Mouse (Mus musculus) urinary bladder, postnatal 25 days (tissue): ENCODE results near the gene Tarbp1.
A peak's percentile ranks its signal among the peaks of the same experiment; 100 is the strongest.

ENCODE experiments used
- DNase-seq: peaks from one replicate; pipeline ENCODE4 v3.0.0; 2022; ENCODE audit warnings: low spot score

Gene Tarbp1

DNA sequence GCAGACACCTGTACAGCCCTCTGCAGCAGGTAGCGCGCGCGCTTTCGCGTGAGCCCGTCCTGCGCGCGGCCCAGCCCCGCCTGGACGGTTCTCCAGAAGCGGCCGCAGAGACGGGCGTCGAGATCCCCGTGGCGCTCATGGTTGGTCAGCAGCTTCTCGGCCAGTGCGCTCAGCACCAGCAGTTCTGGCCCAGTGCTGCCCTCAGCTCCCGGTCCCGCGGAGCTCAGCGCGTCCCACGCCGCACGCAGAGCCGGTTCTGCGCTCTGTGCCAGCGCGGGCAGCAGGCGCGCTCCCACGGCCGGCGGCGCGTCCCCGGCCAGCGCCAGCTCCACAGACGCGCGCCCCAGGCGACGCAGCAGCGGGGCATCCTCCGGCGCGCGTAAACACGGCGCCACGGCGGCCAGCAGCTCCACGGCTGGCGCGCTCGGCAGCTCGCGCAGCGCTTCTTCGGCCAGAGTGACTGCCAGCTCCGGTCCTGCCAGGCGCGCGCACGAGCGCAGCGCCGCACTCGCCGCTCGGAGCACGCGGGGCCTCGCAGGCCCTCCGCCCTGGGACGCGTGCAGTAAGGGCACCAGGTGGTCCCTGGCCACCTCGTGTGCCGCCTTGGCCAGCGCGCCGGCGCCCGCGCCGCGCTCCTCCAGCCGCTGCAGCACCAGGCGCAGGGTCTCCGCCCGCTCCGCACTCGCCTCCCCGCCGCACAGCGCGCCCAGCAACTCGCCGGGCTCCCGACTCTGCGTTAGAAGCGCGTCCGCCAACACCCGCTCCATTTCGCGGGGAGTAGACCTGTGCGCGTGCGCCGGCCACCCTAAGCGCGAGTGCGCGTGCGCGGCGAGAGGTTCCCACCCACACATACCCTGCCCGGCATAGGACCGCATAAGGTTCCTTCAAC lies at the start of gene Tarbp1:
Tarbp1 (minus strand) TSS at position 767 of the 889 bp plus-strand sequence.
- peak; percentile 88 for DNase-seq

DNA sequence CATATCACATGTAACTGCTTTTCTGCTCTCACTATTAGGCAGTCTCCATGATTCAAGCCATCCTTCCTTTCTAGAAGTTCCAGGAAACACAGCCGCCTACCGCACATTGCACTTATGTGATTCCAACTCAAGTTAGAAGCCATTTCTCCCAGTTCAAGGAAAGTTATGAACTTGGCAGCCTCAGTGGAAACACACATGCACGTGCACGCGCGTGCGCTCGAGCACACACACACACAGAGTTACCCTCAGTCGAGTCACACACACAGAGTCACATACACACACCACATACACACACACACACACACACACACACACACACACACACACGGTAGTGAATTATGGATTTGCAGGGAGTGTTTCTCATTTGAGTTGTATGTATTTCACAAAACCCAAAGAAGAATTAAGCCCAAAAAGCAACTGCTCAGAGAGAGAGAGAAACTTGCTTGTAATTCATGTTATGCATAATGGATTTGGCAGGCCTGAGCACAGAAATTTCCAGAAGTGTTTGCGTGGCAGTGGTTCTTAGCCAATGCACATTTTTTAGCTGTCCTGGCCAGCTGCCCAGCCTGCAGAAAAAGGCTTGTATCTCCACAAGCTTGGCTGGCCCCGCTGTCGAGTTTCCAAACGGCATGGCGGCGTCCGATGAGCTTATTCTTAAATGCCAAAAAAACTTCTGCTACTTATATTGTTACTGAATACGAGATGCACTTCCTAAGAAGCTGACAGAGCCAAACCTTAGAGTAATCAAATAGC lies 49.5 kb upstream of the Tarbp1 start:
- peak; percentile 72 for DNase-seq

DNA sequence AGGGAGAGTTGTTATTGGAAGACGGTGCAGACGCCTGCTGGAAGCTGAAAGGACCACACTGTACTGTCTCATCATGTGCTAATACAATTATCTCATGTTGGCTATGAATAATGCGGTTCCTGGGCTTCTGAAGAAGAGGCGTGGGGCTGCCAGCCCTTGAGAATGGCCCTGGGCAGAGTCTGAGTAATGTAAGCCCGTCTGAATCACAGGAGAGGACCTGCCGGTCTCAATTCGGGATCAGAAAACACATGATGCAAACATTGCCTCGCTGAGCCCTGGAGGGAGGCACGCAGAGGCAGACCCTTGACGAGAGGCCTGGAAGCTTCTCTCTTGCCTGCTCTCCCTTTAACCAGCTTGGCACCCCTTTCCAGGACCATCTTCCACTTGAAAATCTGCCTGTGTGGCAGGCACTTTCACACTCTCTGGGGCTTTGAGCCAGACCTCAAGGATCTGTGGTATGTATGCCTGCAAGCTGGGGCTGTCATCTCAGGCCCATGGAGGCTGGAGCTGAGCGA lies 48.3 kb upstream of the Tarbp1 start:
- DNase-seq, result no peak

DNA sequence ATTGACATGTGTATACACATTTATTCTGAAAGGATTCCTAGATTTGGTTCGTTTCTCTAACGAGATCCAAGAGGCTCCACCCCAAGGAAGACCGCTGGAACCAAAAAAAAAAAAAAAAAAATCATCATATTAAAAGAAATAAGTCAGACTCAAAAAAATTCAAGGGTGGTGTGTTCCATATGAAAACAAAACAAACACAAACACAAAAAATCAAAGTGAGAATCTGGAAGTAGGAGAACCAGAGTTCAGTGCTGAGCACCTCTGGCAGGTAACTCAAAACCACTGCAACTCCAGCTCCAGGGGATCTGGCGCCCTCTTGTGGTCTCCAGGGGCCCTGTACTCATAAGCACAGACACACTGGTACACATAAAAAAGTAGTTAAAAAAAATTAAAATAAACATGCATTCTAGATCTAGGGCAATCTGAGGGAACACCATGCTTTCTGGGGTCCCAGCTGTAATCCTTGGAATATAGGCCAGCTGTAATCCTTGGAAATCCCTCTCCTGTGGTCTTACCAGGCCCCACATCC lies 44.6 kb upstream of the Tarbp1 start:
- no peak for DNase-seq

DNA sequence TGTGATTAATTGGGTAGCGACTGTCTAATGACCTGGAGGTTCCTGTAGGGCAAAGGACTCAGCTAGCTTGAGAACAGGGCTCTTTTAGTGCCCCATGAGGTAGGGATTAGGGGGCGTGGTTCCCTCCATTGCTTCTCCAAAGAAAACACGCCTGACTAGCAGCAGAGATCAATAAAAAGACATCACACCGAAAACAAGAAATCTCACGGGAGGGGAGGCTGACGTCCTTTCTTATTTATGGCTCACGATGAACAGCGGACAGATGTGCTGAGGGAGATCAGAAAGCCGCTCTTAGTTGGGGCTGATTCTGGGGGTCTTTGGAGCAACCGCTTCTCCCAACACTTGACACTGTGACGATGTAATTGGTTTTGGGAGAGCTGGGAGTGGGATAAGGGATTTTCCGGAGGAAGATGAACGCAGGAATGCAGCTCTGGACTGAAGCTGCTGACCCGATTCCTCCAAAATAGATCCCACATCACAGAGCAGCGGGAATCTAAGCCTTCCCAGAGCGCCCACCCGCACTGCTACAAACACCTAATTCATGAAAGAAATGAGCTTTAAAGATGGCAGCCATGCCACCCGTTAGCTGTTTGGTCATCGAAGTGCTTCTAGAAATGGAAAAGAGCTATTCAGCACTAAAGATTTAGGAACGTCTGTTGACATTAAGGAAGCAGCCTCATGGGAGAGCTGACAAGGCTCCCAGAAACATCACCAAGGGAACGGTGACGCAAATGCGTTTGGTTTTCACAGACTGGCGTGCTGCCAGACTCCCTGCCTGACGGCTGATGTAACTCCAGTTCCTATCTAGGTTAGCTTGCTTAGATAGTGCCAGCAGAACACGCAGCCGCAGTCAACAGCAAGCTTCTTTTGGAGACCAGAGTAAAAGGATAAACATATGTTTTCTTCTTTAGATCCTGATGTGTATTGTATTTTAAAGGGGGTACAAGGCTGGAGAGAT lies 42.0 kb upstream of the Tarbp1 start:
- DNase-seq, result peak; percentile 90

DNA sequence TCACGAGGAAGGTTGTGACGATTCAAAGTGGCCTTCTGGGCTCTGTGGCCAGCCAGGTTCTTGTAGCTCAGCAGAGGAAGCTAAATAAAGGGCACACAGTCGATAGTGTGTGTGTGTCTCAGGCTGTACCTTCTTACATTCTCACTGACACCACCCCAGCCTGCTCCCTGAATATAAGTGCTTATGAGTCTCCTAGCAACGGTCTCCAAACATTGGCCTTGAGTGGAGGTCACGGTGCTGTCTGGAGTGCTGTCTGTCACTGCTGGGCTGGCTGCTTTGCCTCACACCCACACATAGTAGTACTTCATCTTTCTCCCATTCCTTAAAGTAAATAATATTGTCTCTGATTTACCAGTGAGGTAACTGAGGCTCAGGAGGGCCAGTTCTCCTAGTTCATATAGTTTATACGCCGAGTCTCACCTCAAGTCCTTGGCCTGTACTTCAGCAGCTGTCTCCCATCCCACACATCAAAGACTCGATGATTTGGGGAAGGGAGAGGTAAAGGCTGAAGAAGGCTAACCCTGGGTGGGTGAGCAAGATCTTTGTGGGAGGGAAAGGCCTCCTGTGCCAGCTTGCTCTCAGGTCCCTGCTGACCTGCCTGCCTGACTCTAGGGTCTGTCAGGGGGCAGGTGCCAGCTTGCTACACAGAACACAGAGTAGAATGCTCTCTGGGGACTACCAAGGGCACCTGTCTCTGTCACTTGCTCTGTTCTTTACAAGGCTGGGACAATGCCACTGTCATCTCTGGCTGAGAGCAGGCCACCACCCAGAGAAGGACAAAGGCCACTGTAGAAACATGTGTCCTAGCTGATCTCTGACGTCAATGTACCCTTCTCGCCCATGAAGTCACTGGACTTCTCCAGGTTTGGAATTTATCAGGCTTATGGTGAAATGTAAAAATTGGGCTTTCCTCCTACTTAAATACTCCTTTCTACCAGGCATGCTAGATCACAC lies 39.4 kb upstream of the Tarbp1 start:
- DNase-seq, result no peak

DNA sequence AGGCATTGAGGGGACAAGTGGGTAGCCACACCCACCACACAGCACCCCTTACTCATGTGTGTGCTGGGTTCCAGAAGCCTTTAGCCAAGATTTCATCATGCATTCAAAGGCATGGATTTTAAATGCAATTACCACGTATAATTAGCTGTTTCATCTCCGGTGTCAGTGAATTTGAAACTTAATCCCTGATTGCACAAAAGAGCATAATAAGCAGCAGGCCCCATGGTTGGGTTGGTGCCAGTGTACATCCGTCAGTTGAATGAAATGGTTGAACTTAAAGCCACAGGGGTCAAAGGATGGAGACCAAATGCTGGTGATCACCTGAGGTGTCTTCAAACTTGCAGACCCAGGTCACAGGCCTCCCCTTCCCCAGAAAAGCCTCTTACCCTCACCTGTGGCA lies 36.0 kb upstream of the Tarbp1 start:
- no peak for DNase-seq

DNA sequence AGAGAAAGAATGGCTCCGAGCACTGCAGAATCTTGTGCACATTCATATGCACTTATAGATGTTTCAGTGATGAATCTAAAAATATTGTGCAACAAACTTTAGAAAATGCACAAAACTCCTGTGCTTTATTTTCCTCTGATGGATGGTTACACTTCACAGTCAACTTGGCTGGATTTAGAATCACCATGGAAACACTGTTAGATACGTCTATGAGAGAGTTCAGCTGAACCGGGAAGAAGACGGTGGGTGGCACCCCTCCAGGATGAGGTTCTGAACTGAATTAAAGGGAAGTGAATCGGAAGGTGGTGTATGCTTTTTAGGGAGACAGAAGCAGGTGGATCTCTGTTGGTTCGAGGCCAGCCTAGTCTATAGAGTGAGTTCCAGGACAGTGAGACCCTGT lies 34.8 kb upstream of the Tarbp1 start:
- DNase-seq, result no peak

DNA sequence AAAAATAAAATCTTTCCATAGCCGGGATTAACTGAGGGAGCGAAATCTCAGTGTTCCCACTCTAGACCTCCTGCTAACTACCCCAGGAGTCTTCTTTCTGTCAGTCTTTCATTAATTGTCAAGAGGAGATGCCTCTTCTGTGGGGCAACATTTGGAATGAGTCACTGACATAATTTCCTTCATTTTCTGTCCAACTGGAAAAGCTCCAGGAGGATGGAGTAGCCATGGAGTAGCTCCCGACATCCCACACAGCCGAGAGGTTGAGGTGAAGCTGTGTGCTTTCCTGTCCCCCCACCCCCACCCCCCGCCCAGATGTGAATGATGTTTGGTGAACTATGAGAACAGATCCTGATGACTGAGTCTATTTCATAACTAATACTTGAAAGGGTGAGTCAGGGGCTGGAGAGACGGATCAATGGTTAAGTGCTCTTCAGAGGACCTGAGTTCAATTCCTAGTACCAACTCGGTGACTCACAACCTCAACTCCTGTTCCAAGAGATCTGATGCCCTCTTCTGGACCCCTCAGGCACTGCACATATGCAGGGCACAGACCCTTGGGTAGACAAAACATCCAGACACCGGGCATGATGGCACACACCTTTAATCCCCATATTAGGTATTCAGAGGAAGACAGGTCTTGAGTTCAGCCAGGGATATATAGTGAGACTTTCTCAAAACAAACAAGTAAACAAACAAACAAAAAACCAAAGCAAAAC lies 34.2 kb upstream of the Tarbp1 start:
- no peak for DNase-seq

DNA sequence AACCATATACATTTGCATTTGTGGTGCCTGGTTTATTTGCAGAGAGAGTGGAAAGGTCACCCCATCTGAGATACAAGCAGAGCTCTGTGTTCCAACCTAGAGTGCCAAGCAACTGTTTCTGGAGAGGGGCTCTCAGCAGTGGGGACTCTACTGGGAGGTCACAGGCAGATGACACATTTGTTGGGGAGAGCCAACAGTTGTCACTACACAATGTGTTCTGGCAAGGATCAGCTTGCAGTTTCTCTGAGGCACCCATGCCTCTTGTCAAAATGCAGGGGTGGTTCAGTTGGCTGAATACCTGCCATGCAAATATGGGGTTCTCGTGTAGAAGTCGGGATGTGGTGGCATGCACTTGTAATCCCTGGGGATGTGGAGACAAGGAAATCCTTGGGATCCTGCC lies 33.4 kb upstream of the Tarbp1 start:
- DNase-seq, result no peak

DNA sequence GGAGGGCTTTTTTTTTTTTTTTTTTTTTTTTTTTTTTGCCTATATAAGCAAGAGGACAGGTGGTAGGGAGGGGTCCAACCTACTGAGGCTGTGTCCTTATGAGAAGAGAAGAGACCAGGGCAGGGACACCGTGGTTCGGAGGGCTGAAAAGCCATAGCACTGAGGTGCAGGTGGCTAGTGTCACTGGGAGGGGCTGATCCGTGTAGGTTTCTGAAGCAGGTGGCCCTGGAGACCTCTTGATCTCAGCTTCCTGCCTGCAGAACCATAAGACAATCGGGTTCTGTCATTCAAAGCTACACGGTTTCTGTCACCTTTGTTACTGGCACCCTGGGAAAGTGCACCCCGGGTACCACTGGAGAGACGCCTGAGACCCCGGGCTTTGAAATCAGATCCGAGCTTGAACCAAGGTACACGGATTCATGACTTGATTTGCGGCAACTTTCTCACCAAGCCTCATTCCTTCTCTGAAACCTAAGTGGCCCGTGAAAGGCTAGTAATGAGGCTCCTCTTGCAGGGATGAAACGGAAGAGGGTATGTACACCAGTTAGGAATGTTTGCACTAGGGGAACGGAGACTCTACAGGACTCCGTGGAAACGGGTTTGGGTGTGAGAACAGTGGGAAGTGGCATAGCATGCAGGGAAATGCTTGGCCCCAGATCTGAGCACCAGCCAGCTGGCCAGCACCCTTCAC lies 29.8 kb upstream of the Tarbp1 start:
- DNase-seq, result no peak

DNA sequence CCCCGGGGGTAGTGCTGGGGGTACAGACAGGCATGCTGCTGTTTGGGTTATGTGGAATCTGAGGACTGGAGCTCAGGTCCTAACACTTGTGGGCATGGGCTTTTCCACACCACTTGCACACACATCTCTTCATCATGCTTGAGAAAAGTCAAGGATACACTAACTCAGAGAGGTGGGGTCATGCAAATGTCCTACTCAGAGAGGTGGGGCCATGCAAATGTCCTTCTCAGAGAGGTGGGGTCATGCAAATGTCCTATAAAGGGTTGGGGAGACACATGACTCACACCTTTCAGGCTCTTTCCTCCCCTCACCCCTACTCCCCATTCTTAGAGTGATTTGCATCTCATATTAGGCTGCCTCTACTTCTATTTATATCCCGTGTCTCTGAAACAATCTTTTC lies 27.9 kb upstream of the Tarbp1 start:
- DNase-seq, result no peak

DNA sequence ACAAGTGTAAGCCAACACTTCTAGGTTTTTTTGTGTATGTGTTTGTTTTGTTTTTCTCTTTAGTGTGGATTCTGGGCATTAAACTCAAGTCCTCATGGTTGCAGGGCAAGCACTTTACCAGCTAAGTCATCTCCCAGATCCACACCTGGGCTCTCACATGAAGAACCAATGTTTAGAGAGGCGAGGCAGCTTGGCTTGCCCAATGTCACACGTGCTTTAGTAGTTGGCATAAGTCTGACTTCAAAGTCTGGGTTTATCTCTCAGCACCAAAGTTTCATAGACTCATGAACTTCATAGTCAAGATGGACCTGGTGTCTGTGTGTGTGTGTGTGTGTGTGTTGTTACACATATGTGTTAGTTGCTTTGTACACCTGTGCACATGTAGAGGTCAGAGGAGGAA lies 24.5 kb upstream of the Tarbp1 start:
- no peak for DNase-seq

DNA sequence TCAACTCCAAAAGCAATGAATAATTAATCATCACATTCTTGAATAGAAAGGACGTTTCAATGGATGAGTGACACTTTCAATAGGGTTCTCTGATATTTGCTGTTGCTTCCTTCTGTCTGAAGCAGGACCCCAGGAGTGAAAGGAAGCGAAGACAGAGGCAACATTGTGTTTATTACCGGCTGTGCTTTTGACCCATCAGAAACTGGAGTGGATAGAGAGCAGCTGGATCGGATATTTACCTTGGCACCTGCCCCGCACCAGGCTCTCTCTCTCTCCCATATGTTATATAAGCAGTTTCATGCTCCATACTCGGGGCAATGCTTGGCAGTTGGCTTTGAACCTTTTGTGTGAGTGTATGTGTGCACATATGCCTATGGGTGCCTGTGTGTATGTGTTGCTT lies 23.6 kb upstream of the Tarbp1 start:
- DNase-seq, result no peak

DNA sequence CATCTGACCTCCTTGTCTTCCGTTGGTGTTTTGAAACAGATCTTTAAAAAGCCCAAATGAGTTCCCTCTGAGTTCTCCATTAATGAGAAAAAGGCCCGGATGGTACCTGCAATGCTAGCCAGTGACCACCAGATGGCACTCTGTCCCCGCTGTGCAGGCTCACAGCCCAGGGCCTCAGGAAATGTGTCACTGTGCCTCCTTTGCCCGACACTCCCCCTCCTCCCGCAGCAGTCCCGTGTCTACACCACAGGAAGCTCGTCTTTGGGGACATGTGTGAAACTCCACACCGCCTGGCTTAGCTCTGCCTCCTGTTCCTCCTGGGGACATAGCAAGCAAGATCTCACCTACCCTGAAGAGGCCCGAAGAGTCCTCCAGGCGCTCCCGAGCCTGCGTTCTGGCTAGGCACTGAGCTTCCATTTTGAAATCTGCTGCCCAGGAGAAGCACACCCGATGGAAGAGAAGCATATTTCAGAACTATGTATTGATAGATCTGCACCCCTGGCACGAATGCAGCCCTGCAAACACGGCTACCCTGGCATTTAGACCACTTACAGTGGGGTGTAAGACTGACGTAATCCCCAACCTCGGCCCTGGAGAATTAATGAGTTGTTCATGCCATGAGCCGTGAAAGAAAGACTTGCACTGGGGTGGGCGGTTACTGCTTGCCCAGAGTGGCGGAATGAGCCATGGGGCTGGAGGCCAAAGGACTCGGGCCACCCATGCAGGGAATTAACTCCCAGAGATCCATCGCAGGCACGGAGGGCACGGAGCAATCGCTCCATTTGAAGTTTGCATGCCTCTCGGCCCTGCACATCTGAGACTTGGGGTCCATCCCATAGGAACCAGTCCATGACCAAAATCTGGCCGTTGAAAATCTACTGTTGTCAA lies 22.9 kb upstream of the Tarbp1 start:
- peak; percentile 87 for DNase-seq

DNA sequence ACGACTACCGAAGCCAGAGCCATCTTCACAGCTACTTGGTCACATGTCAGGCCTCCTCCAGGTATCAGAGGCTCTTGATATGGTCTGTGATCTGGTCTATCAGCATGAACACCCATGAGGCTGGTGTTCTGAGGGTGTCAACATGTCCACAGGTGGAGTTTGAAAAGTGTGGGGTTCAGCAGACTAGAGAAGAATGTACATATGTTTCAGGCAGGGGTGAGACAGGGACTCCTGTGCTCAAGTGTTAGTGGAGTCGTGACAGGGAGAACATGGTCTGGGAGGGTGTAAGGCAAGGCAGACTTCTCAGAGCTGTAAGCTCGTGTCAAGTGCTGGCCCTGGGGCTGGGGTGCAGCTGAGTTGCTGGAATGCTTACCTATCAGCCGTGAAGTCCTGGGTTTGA lies 22.1 kb upstream of the Tarbp1 start:
- DNase-seq, result no peak

DNA sequence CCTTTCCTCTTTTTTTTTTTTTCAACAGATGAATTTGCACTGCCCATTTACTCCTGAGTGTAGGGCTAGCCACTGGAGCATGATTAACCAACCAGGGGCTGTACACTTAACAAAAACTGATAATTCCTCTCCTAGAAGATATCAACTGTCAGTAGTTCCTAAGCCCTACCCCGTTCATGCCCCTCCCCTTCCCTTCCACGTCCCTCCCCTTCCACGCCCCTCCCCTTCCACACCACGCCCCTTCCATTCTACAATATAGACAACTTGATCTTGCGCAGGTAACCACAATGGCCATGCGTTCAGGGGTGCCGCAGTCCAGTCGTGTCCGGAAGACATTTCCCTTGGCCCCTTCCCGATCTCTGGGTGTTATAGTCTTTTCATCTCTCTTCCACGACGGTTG lies 20.6 kb upstream of the Tarbp1 start:
- DNase-seq, result no peak
